Mouse (Mus musculus): ENCODE data around the gene Kng1.
"Not testable (repeated sequence)": the region's sequence is repeated elsewhere in the genome, so short reads cannot be mapped to it uniquely, and the experiment has no call there.

GRCm38 (mm10) chr16:23059630-23060029 lies 2.0 kb downstream of the Kng1 start:
- not testable (repeated sequence) for TF ChIP-seq CTCF, EP300 (IDR thresholded peaks at IDR 0.05; ENCODE audit: low read depth)
